ENCODE assay signal across 10 mouse cellular contexts in the genomic region with DNA sequence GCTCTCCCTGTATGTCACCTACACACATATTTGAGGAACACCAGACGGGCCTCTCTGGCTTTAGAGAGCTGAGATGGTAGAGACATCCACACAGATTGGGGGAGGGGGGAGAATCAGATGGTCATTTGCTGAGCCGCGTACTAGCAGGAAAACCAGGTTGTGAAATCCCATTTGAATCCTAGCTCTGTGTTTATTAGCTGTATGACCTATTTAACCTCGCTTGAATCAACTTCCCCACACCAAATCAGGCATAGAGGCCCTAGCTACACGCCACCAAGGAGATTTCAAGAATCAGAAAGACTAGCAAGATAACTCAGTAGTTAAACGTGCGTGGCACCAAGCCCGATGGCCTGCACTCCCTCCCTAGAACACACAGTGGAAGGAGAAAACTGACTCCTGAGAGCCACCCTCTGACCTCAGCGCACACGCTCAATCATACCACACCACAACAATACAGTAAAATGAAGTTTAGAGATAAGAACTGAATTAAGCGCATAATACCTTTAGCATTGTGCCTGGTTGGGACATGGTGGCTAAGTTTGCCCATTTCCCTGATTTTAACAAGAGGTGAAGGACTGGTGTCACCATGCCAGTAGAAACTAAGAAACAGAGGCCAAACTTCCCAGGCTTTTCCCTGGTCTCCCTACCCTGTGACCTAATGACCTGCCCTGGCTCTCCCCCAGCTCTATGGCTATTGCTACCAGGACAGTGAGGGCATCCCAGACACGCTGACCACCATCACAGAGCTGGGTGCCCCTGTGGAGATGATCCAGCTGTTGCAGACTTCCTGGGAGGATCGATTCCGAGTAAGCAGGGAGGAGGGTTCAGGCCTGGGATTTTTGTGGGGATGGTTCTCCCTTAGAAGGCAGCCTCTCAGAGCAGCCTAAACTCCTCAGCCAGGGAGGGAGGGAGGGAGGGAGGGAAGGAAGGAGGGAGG. TPM values are rescaled to one million over a fixed set of nuclear protein-coding genes. Genes with fewer than 3 reads are reported as not detected.
A peak's percentile ranks its signal among the peaks of the same experiment; 100 is the strongest.
DNase-seq lines count a peak whose midpoint lies in the region; ATAC-seq and TF ChIP-seq lines count a peak whose summit lies in the region.
"Had no signal": no experiment of that assay in that cellular context is flagged by ENCODE, and none has a peak within 500 bp of the region (broad histone marks: within the 10 kb centered on the region; RNA-seq: fewer than 3 reads in every experiment).

No protein-coding gene starts in this region.

- ATAC-seq in kidney, embryonic 15.5 days (replicated peaks; ENCODE audit: low FRiP score): no peak
- ATAC-seq in megakaryocyte, adult 5-6 weeks (ENCODE audit: poor library complexity, severe bottlenecking): no peak

- intact Hi-C loops in heart, postnatal 25 days (cut with DNase I): loop anchor here (5.0 to 10.0 kb wide), 2 partner anchors 135 to 293 kb away; partner anchors contain the start of gene Eml4
- intact Hi-C loops in heart, adult 2 months (cut with DNase I): no loop called here

- H3K27me3 ChIP-seq in heart, adult 2 months (ENCODE audit: control insufficient read depth, insufficient read depth, low read length): no peaks in the 10 kb centered on the region
- H3K27me3 ChIP-seq in kidney, embryonic 15.5 days: no peaks in the 10 kb centered on the region
- H3K27me3 ChIP-seq: CH12.LX had no signal

- peak; percentile 97 for DNase-seq in heart, adult 11 months
- DNase-seq in heart, postnatal 25 days (ENCODE audit: low spot score): no peak
- DNase-seq in heart, adult 2 months: peak; percentile 59 to 62
- DNase-seq in lung, postnatal 36 days: peak; percentile 34
- DNase-seq in cerebellum, postnatal 36 days: no peak
- DNase-seq in embryo, embryonic 11 days: no peak

- no peak for TF ChIP-seq CTCF in heart, adult 2 months (IDR thresholded peaks at IDR 0.05)

- H3K4me1 ChIP-seq in heart, adult 2 months (ENCODE audit: control insufficient read depth, insufficient read depth, low read length): peaks cover 12% of the 10 kb centered on the region
- H3K4me1 ChIP-seq in kidney, embryonic 15.5 days: peaks cover 81% of the 10 kb centered on the region

- H3K27ac ChIP-seq in heart, adult 2 months: peak overlapping the region; percentile 79
- H3K27ac ChIP-seq in kidney, embryonic 15.5 days: peak overlapping the region; percentile 89

- no peaks in the 10 kb centered on the region for H3K36me3 ChIP-seq in heart, adult 2 months (ENCODE audit: control insufficient read depth, insufficient read depth, low read length)
- H3K36me3 ChIP-seq in kidney, embryonic 15.5 days: peaks cover 37% of the 10 kb centered on the region

- WGBS in heart, adult 2 months: 44% methylated on average over 14 of the region's 14 CpGs
- 36% methylated on average over 14 of the region's 14 CpGs for WGBS in kidney, embryonic 15.5 days

- peak overlapping the region; percentile 51 for H3K9ac ChIP-seq in heart, adult 2 months (ENCODE audit: low read depth, low read length)
- peak overlapping the region; percentile 98 for H3K9ac ChIP-seq in kidney, embryonic 15.5 days

- H3K4me2 ChIP-seq in kidney, embryonic 15.5 days: peak overlapping the region; percentile 95

- 0 out of 2 replicates have a peak, but pooled peaks have one; percentile 6 for TF ChIP-seq POLR2A in heart, adult 2 months (IDR thresholded peaks at IDR 0.05; ENCODE audit: insufficient read depth, low read depth, low read length)

- no peaks in the 10 kb centered on the region; the same call in 1 of the 2 replicates for H3K79me2 ChIP-seq in heart, adult 2 months (replicated peaks; ENCODE audit: control insufficient read depth, insufficient read depth, low read length)

- H3K9me3 ChIP-seq in kidney, embryonic 15.5 days (replicated peaks): no peaks in the 10 kb centered on the region

- TF ChIP-seq EP300 in heart, adult 2 months (IDR thresholded peaks at IDR 0.05; ENCODE audit: insufficient read depth, low read depth, low read length): no peak

- H3K4me3 ChIP-seq in heart, adult 2 months: peak overlapping the region; percentile 22; the same call in 1 of the 2 replicates
- H3K4me3 ChIP-seq in kidney, embryonic 15.5 days (replicated peaks): peak overlapping the region; percentile 88

RNA-seq across cellular contexts. Expression of gene Pkdcc, which starts 4.5 kb away (rescaled TPM):
- total RNA-seq in heart, postnatal 25 days (2021): 10 to 100 TPM; 48.6 to 48.7 TPM
- total RNA-seq in heart, adult 2 months (2021): 10 to 100 TPM; 45.5 to 45.7 TPM
- 63.0 and 81.8 TPM in 2 replicates for polyA plus RNA-seq in heart, adult 2 months (2012; rRNA removed)
- polyA plus RNA-seq in kidney, embryonic 15.5 days (2015; fragmentation: Nextera tagmentation; extraction: Ambion mirVana): 29.3 and 33.2 TPM in 2 replicates
- total RNA-seq in megakaryocyte, adult 5-6 weeks (2015): 2.3 and 4.8 TPM in 2 replicates
- 6.1 and 8.9 TPM in 2 replicates for total RNA-seq in megakaryocyte, adult 5-6 weeks (2017)
- total RNA-seq: hematopoietic stem cell, adult 5-6 weeks had no signal

Comparison
In these comparisons a context has a peak if more than half of its experiments do, and no peak if none do; other contexts are left out.
1. DNase-seq: peak in heart, adult 11 months (single experiment), heart, adult 2 months (2 of 2) and lung, postnatal 36 days (single experiment); none in heart, postnatal 25 days (single experiment), cerebellum, postnatal 36 days (0 of 2) and embryo, embryonic 11 days (single experiment).
2. RNA of gene Pkdcc, which starts 4.5 kb away (total RNA-seq): 48.6 to 48.7 TPM in heart, postnatal 25 days and 45.5 to 45.7 TPM in heart, adult 2 months; 2.3 to 8.9 TPM in megakaryocyte, adult 5-6 weeks; every median in the first group is over 4 times any median in the second.